Mouse (Mus musculus) heart, embryonic 14.5 days (tissue): Measurements from ENCODE around the gene Apba3. TPM values are rescaled to one million over a fixed set of nuclear protein-coding genes. Genes with fewer than 3 reads are reported as not detected.

ENCODE experiments used
- ATAC-seq: fragments of 200-750 bp; cut with Nextera tagmentation; 2 replicates; pipeline ENCODE4 v1.8.0; 2017; ENCODE audit warnings: low read depth, moderate TSS enrichment; ENCODE audit not compliant: insufficient number of reproducible peaks, insufficient read depth, low FRiP score
- H3K27ac ChIP-seq, 2 experiments: fragments of 200-500 bp in 1 of 2; fragments of 300-500 bp in 1 of 2; sonication (generic) in 1 of 2; replicated peaks in 1 of 2; 2 replicates each; pipeline ENCODE4 v1.5.1; 2012 to 2014; ENCODE audit warnings: low read depth in 2 of 2, low read length in 2 of 2, control low read depth in 1 of 2, mild to moderate bottlenecking in 1 of 2, mixed read lengths in 1 of 2; ENCODE audit not compliant: control insufficient read depth in 1 of 2, insufficient read depth in 1 of 2
- H3K27me3 ChIP-seq: fragments of 300-500 bp; sonication (generic); 2 replicates; pipeline ENCODE4 v1.6.1; 2014; ENCODE audit warnings: mild to moderate bottlenecking, low read length, control low read depth; ENCODE audit not compliant: control insufficient read depth, insufficient read depth
- H3K36me3 ChIP-seq: fragments of 300-500 bp; sonication (generic); 2 replicates; pipeline ENCODE4 v1.6.1; 2014; ENCODE audit warnings: mild to moderate bottlenecking, control low read depth, low read length, mixed read lengths; ENCODE audit not compliant: control insufficient read depth, insufficient read depth
- H3K4me1 ChIP-seq, 2 experiments: fragments of 200-500 bp in 1 of 2; fragments of 300-500 bp in 1 of 2; sonication (generic) in 1 of 2; 2 replicates each; pipeline ENCODE4 v1.6.1; 2012 to 2014; ENCODE audit warnings: low read length in 2 of 2, control low read depth in 1 of 2, mixed read lengths in 1 of 2; ENCODE audit not compliant: control insufficient read depth in 2 of 2, insufficient read depth in 2 of 2
- H3K4me2 ChIP-seq: fragments of 300-500 bp; sonication (generic); 2 replicates; pipeline ENCODE4 v1.6.1; 2014; ENCODE audit warnings: mild to moderate bottlenecking, low read length
- H3K4me3 ChIP-seq, 2 experiments: fragments of 200-500 bp in 1 of 2; fragments of 300-500 bp in 1 of 2; sonication (generic) in 1 of 2; 2 replicates each; pipeline ENCODE4 v1.5.1; 2012 to 2014; ENCODE audit warnings: low read length in 2 of 2, mild to moderate bottlenecking in 2 of 2, control low read depth in 1 of 2, low read depth in 1 of 2, moderate library complexity in 1 of 2; ENCODE audit not compliant: control insufficient read depth in 1 of 2, insufficient read depth in 1 of 2
- H3K9ac ChIP-seq: fragments of 300-500 bp; sonication (generic); 2 replicates; pipeline ENCODE4 v1.6.1; 2014; ENCODE audit warnings: mild to moderate bottlenecking, low read length
- H3K9me3 ChIP-seq: fragments of 300-500 bp; sonication (generic); 2 replicates; pipeline ENCODE4 v1.6.1; 2016; ENCODE audit warnings: low read length, control low read depth; ENCODE audit not compliant: control insufficient read depth
- WGBS: fragments of 180-500 bp; shearing (Covaris S2); extraction: QIAGEN DNeasy Blood & Tissue Kit; methylation state at CpG from one replicate; pipeline ENCODE4 v1.1.7; 2014; 5-methylcytosine and 5-hydroxymethylcytosine counted together
- polyA plus RNA-seq: library from polyadenylated mRNA; unstranded; fragments of >200 nt; fragmentation: Nextera tagmentation; extraction: Ambion mirVana; gene quantifications from 2 replicates; pipeline ENCODE4 v1.2.1, GENCODE M21; 2014

Apba3 gene
- polyA plus RNA-seq, 1 experiment from 2014 or later: 38.8 TPM

- no peaks in the 10 kb centered on the region; the same call in 1 of the 2 replicates for H3K36me3 ChIP-seq
- H3K4me1 ChIP-seq: peaks cover 17 to 18% of the 10 kb centered on the region in 2 experiments
- no peak overlapping the region for H3K27ac ChIP-seq
- peaks cover 37% of the 10 kb centered on the region for H3K27me3 ChIP-seq
- no peaks in the 10 kb centered on the region for H3K9me3 ChIP-seq
- WGBS: 17% methylated on average over 24 of the region's 24 CpGs
- ATAC-seq: no peak
- no peak overlapping the region for H3K4me3 ChIP-seq
- H3K9ac ChIP-seq: no peak overlapping the region
- no peak overlapping the region for H3K4me2 ChIP-seq
Observed at GRCm38 (mm10) chr10:81290698-81291460, 24.1 kb downstream of the Apba3 start.

GRCm38 (mm10) chr10:81291511-81292104 is 24.8 kb downstream of the Apba3 start, which contains the start of gene Tjp3:
Tjp3 (minus strand) TSS chr10:81291581.
- no peak for ATAC-seq
- no peak within 1 kb of the TSS for H3K4me2 ChIP-seq
- H3K9me3 ChIP-seq: no peaks in the 10 kb centered on the region
- H3K27me3 ChIP-seq: peaks cover 37% of the 10 kb centered on the region
- H3K4me3 ChIP-seq: no peak within 1 kb of the TSS
- 67% methylated on average over 9 of the region's 9 CpGs for WGBS
- H3K4me1 ChIP-seq: peaks cover 15 to 17% of the 10 kb centered on the region in 2 experiments
- H3K36me3 ChIP-seq: no peaks in the 10 kb centered on the region; the same call in 1 of the 2 replicates
- H3K27ac ChIP-seq: no peak within 1 kb of the TSS
- no peak within 1 kb of the TSS for H3K9ac ChIP-seq

GRCm38 (mm10) chr10:81292554-81293333 is 26.0 kb downstream of the Apba3 start, which contains the start of gene Pip5k1c:
Pip5k1c (plus strand) TSS chr10:81292963.
- WGBS: under 1% methylated on average over 80 of the region's 80 CpGs
- peak within 1 kb of the TSS; percentile 98 for H3K4me2 ChIP-seq
- H3K27me3 ChIP-seq: peaks cover 32% of the 10 kb centered on the region
- H3K27ac ChIP-seq: peak within 1 kb of the TSS; percentile 60 to 75
- H3K9me3 ChIP-seq: no peaks in the 10 kb centered on the region
- no peaks in the 10 kb centered on the region; the same call in 1 of the 2 replicates for H3K36me3 ChIP-seq
- H3K4me3 ChIP-seq: peak within 1 kb of the TSS; percentile 83 to 85
- ATAC-seq: peak; percentile 93
- H3K9ac ChIP-seq: peak within 1 kb of the TSS; percentile 78
- peaks cover 20 to 24% of the 10 kb centered on the region in 2 experiments for H3K4me1 ChIP-seq

GRCm38 (mm10) chr10:81293334-81294030 is 26.7 kb downstream of the Apba3 start:
- Histone ChIP-seq H3K27me3 (peaks cover 26% of the 10 kb centered on the region), H3K27ac (peak overlapping the region in 1 of 2 experiments; percentile 75; a peak in 1 of 4 replicates), H3K4me3 (peak overlapping the region; percentile 83 to 85), H3K4me2 (peak overlapping the region; percentile 98), H3K9ac (peak overlapping the region; percentile 78), H3K9me3 (no peaks in the 10 kb centered on the region), H3K4me1 (peaks cover 27 to 29% of the 10 kb centered on the region in 2 experiments), H3K36me3 (no peaks in the 10 kb centered on the region; the same call in 1 of the 2 replicates)
- ATAC-seq: no peak
- WGBS: 3% methylated on average over 25 of the region's 25 CpGs

- Histone ChIP-seq H3K27ac (no peak overlapping the region), H3K4me3 (peak overlapping the region in 1 of 2 experiments; percentile 85; a peak in 3 of 4 replicates), H3K9me3 (no peaks in the 10 kb centered on the region), H3K4me1 (peaks cover 30 to 34% of the 10 kb centered on the region in 2 experiments), H3K36me3 (no peaks in the 10 kb centered on the region; the same call in 1 of the 2 replicates), H3K4me2 (peak overlapping the region; percentile 98), H3K9ac (peak overlapping the region; percentile 78; the same call in 1 of the 2 replicates), H3K27me3 (peaks cover 24% of the 10 kb centered on the region)
- no peak for ATAC-seq
- WGBS: 48% methylated on average over 8 of the region's 8 CpGs
Observed at GRCm38 (mm10) chr10:81294442-81294841, 27.7 kb downstream of the Apba3 start.

- H3K9ac ChIP-seq: 0 out of 2 replicates have a peak overlapping the region, but pooled peaks have one; percentile 78
- H3K4me1 ChIP-seq: peaks cover 36 to 42% of the 10 kb centered on the region in 2 experiments
Observed at GRCm38 (mm10) chr10:81295185-81295584, 28.4 kb downstream of the Apba3 start.

More at GRCm38 (mm10) chr10:81295185-81295584, 28.4 kb downstream of the Apba3 start:
- WGBS: 86% methylated on average over 6 of the region's 6 CpGs
- H3K9me3 ChIP-seq: no peaks in the 10 kb centered on the region
- ATAC-seq: no peak
- H3K27ac ChIP-seq: no peak overlapping the region
- no peaks in the 10 kb centered on the region; the same call in 1 of the 2 replicates for H3K36me3 ChIP-seq
- H3K27me3 ChIP-seq: peaks cover 17% of the 10 kb centered on the region
- no peak overlapping the region for H3K4me3 ChIP-seq
- H3K4me2 ChIP-seq: no peak overlapping the region
